Mouse (Mus musculus) brain, embryonic 14.5 days (tissue): ENCODE results near the gene Morn4. TPM values are rescaled to one million over a fixed set of nuclear protein-coding genes. Genes with fewer than 3 reads are reported as not detected.

Experiments
- DNase-seq: peaks from one replicate; pipeline ENCODE4 v3.0.0-alpha.2; 2011; ENCODE audit warnings: low read depth
- CTCF ChIP-seq: fragments of 200-500 bp; IDR thresholded peaks from 2 replicates; pipeline ENCODE4 v1.5.1; 2012; ENCODE audit warnings: inconsistent platforms, mild to moderate bottlenecking, moderate library complexity, borderline replicate concordance; ENCODE audit not compliant: insufficient read depth, insufficient read length; ENCODE audit errors: extremely low read depth
- POLR2A ChIP-seq: fragments of 200-500 bp; IDR thresholded peaks from 2 replicates; pipeline ENCODE4 v1.6.1; 2012; ENCODE audit warnings: mild to moderate bottlenecking, inconsistent platforms, borderline replicate concordance; ENCODE audit not compliant: poor library complexity, insufficient read depth, insufficient read length, severe bottlenecking; ENCODE audit errors: extremely low read depth
- polyA plus RNA-seq: library from polyadenylated mRNA; depleted of rRNA; stranded (reverse); fragments of >200 nt; gene quantifications from 2 replicates; pipeline ENCODE4 v1.2.3, GENCODE M21; 2012

Morn4 gene
- polyA plus RNA-seq, 1 experiment, result 128 TPM

DNA sequence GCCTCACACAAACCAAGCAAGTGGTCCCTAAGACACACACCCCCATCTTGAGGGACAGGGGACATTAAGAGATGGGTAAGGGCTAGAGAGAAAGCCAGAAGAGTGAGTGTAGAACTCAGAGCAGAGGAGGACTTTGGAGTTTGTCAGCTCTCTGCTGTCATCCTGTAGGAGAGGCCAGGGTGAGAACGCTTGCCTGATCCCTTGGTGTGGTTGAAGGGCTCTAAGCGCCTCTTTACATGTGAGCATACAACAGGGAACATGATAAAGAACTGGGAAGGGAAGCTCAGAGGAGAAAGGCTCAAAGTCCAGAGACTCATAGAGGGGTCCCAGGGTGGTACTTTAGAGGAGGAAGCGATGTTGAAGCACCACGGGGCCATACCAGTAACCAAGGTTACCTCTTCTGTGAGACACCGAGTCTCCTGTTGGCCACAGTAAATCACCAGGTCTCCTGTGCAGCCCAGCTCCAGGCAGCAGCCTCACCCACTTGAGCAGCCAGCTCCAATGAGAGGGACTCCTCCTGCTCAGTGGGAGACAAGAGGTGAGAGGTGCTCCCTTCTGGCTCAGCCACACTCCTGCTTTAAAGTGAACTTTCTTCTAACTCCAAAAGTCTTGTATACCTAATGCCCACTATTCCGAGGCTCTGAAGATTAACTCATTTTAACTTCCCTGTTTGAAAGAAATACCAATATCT lies 29.3 kb downstream of the Morn4 start:
- TF ChIP-seq CTCF (no peak), POLR2A (no peak)
- no peak for DNase-seq

DNA sequence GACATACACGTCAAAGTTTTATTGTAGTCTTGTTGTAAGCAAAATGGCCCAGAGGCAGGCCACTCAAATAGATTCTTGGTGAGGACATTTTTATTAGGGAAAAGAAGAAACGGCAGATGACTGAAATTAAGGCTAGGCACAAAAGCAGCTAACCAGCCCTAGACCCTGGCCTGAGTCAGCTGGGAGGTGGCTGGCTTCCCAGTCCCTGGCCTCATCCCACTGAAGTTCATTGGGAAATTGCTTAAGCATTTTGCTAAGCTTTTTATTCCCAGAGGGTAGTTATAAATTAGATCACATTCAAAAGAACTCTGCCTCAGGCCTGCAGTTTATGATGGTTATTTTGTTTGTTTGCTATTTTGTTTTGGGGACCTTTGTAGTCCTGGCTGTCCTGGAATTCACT lies 30.3 kb downstream of the Morn4 start:
- TF ChIP-seq POLR2A (no peak), CTCF (no peak)
- no peak for DNase-seq

DNA sequence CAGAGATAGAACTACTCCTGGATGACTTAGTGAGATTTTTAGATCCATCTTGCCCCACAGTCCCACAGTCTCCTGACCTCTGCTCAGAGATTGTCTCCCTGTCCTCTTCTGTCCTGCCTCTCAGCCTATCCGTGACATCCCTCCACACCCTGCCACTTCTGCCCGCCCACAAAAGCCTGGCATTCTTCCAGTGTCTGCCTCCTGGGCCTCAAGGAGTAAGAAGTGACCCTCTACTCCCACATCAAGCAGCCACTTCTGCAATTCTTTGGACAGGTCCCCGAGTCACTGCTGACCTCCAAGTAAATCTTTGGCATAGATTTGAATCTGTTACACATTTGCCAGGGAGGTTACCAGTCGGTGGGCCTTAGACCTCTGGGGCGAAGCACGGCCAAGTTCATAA lies 31.9 kb downstream of the Morn4 start:
- TF ChIP-seq CTCF, result no peak
- no peak for TF ChIP-seq POLR2A
- no peak for DNase-seq

DNA sequence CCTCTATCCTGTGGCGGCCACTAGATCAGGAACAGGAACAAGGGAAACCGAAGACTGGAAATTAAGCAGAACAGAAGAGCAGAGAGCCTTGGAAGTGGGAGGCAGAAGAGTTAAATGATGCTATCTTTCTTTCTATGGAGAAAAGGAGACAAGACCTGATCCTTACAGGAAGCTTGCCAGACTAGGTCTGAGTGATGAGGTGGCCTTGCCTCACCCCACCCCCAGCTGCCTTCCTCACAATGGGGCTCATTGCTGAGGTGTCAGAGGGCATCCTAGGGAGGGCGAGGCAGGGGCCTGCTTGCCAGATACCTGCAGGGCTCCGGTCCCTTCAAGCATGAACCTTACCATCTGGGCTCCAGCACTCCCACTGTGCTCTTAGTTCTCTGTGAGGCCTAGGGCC lies 34.2 kb downstream of the Morn4 start, which contains the start of gene 4933411K16Rik:
Gene 4933411K16Rik (plus strand): TSS at position 301 of the 400 bp plus-strand sequence.
- no peak for DNase-seq
- TF ChIP-seq POLR2A (no peak), CTCF (no peak)

DNA sequence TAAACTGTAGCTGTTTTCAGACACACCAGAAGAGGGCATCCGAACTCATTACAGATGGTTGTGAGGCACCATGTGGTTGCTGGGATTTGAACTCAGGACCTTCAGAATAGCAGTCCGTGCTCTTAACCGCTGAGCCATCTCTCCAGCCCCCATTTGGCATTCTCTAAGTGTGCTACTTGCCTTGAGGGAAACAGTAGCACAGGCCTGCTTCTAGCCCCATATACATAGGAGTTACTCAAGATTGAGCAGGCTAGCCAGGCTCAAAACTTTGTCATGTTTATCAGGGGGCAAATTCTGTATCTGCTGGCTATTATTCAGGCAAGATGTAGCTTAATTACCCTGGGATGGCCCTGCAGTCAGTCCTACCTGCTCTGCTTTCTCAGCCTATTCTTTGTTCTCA lies 34.8 kb downstream of the Morn4 start:
- no peak for DNase-seq
- no peak for TF ChIP-seq CTCF
- no peak for TF ChIP-seq POLR2A

DNA sequence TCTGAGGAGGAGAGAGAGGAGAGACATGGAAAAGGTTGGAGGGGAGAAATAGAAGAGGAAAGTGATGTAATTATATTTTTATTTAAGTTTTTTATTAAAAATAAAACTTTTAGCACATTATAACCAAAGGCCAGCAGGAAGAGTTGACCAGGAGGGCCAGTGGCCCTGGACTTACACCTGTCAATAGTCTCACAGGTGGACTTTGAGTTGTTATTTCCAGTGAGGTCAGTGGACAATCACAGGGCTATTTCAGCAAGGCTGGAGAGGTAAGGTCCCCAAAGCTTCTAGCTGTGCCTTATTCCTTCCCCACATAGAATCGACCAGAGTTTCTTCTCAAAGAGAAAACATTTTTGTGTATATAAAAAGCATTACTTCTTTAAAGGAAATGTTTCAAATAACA lies 35.9 kb downstream of the Morn4 start:
- no peak for DNase-seq
- no peak for TF ChIP-seq POLR2A
- no peak for TF ChIP-seq CTCF

DNA sequence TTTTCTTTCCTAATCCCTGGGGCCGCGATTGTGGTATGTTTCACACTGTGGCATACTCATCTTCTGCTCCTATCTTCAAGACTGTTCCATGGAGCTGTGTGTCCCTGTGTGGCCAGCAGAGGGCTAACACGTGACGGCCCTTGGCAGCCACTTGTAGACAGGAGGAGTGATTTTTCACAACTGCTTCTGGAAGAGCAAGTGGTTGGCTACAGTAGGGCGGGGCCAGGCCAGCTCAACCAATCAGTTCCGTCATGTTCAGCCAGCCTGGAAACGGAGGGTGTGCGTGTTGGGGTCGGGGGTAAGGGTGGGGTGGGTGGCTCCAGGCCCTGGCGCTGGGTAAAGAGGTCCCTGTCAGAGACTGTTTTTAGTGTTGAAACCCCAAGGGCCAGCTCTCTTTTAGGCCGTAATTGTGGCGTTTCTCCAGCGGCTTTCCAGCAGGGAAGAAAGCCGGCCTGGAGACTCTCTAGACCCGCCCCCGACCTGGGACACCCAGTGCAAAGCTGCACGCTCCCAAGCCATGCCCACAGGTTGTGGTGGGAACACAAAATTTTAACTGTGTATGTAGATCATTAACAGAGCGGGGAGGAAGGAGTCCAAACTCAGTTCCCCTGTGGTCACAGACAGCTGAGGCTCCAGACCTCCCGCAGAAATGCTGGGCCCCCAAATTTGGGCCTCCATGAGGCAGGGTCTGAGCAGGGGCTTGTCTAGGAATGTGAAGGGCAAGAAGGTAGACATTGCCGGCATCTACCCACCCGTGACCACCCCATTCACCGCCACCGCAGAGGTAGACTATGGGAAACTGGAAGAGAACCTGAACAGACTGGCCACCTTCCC lies 40.7 kb downstream of the Morn4 start, which contains the start of gene Hoga1:
Gene Hoga1 (plus strand): TSS at position 342 of the 834 bp plus-strand sequence.
- peak; percentile 87 for DNase-seq

DNA sequence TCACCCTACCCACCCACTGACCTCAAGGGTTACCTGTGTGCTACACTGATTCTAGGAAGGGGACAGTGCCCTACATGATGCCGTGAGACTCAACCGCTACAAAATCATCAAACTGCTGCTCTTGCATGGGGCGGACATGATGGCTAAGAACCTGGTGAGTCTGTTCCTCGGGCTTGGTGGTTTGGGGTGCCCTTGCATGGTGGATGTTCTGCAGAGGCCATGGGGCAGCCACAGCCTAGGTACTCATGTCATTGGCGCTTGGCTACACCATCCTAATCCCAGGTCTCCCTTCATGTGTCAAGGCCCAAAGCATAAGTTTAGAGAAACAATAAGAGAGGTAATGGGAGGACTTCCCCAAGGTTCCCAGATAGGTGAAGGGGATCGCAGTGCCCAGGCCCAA lies 42.2 kb downstream of the Morn4 start:
- TF ChIP-seq POLR2A (no peak), CTCF (no peak)
- no peak for DNase-seq

More for the DNA sequence above, 40.7 kb downstream of the Morn4 start, which contains the start of gene Hoga1:
- TF ChIP-seq CTCF (peak; percentile 77), POLR2A (no peak)

DNA sequence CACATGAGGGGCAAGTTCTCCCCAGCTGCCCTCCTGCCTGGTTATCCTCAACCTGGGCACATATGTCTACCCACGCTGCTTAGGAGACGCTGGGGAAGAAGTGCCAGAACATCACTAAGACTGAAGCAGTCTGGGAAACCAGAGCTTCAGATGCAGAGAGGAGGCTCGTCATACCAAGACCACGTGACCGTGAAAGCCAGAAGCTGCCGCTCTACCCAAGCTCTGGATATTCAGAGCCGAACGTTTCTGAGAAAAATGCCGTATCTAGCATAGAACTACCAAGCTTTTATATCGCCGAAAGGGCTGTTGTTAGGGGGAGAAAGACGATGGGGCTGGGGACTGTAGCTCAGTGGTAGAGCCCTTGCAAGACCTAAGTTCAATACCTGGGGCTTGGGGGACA lies 47.8 kb downstream of the Morn4 start:
- DNase-seq, result no peak
- TF ChIP-seq POLR2A, result no peak
- TF ChIP-seq CTCF, result no peak

DNA sequence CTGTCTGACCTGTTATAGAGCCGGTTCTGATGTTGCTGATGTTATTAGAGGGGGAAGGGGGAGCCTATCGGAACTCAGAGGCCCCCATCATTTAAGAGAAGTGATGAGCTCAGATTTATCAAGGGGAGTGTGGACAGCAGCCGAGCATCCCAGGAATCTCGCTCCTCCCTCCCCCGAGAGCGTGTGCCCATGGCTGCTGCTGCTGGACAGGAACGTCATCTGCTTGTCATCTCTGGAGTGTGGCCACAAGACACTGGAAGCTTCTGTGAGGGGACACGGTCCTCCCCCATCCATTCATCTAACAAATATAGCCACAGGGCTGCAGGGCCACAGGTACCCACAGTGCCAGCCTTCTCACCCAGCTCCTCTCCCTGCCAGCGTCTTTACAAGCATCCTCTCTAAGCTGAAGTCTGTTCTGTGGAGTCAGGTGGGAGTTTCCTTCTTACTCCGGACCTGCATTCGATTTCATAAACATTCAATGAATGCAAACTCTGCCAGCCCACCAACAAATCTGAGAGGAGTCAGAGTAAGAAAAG lies 48.9 kb downstream of the Morn4 start:
- no peak for TF ChIP-seq POLR2A
- TF ChIP-seq CTCF, result no peak
- DNase-seq, result no peak

DNA sequence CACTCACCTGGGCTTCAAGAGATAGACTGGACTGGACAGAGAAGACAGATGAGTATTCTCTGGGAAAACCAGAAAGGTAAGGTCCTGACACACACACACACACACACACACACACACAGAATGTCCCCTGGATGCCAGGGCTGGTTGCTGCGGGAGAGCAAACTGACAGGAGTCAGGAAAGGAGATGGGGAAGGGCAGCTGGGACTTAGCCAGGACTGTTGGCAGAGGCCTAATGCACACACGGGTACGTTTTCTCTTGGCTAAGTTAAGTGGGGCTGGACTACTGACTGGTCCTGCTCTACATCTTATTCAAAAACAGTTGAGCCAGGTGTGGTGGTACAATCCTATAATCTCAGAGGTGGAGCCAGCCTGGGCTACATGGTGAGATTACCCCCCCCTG lies 49.8 kb downstream of the Morn4 start:
- TF ChIP-seq CTCF, result no peak
- no peak for TF ChIP-seq POLR2A
- DNase-seq, result no peak
